Mouse (Mus musculus): Measurements from ENCODE around the gene Grid1.

The Grid1 gene

GRCm38 (mm10) chr14:34837145-34837544 is 17.2 kb downstream of the Grid1 start:
- DNase-seq (ENCODE audit: low read depth, low spot score): no peak

- DNase-seq (ENCODE audit: low read depth, low spot score): no peak
Measured at GRCm38 (mm10) chr14:34838999-34839398, 19.1 kb downstream of the Grid1 start.

- no peak for DNase-seq (ENCODE audit: low read depth, low spot score)
Measured at GRCm38 (mm10) chr14:34839898-34840297, 20.0 kb downstream of the Grid1 start.

GRCm38 (mm10) chr14:34843579-34843978 is 23.7 kb downstream of the Grid1 start:
- DNase-seq (ENCODE audit: low read depth, low spot score): no peak

- no peak for DNase-seq (ENCODE audit: low read depth, low spot score)
Measured at GRCm38 (mm10) chr14:34844166-34844565, 24.3 kb downstream of the Grid1 start.

- DNase-seq (ENCODE audit: low read depth, low spot score): no peak
Measured at GRCm38 (mm10) chr14:34846799-34847198, 26.9 kb downstream of the Grid1 start.

GRCm38 (mm10) chr14:34847625-34848024 is 27.7 kb downstream of the Grid1 start:
- no peak for DNase-seq (ENCODE audit: low read depth, low spot score)

- no peak for DNase-seq (ENCODE audit: low read depth, low spot score)
Measured at GRCm38 (mm10) chr14:34860891-34861780, 41.2 kb downstream of the Grid1 start.

- DNase-seq (ENCODE audit: low read depth, low spot score): peak; percentile 67
Measured at GRCm38 (mm10) chr14:34867266-34867665, 47.4 kb downstream of the Grid1 start.

GRCm38 (mm10) chr14:34868513-34869260 is 48.8 kb downstream of the Grid1 start:
- DNase-seq (ENCODE audit: low read depth, low spot score): no peak

GRCm38 (mm10) chr14:34879996-34880395 is 60.1 kb downstream of the Grid1 start:
- no peak for DNase-seq (ENCODE audit: low read depth, low spot score)

GRCm38 (mm10) chr14:34880431-34881421 is 60.8 kb downstream of the Grid1 start:
- no peak for DNase-seq (ENCODE audit: low read depth, low spot score)

- no peak for DNase-seq (ENCODE audit: low read depth, low spot score)
Measured at GRCm38 (mm10) chr14:34884194-34884593, 64.3 kb downstream of the Grid1 start.

- no peak for DNase-seq (ENCODE audit: low read depth, low spot score)
Measured at GRCm38 (mm10) chr14:34884611-34885010, 64.7 kb downstream of the Grid1 start.

GRCm38 (mm10) chr14:34891769-34892532 is 72.0 kb downstream of the Grid1 start:
- no peak for DNase-seq (ENCODE audit: low read depth, low spot score)

GRCm38 (mm10) chr14:34896253-34896982 is 76.5 kb downstream of the Grid1 start:
- peak; percentile 9 for DNase-seq (ENCODE audit: low read depth, low spot score)

GRCm38 (mm10) chr14:34903854-34904253 is 83.9 kb downstream of the Grid1 start:
- no peak for DNase-seq (ENCODE audit: low read depth, low spot score)

GRCm38 (mm10) chr14:34905697-34906096 is 85.8 kb downstream of the Grid1 start:
- DNase-seq (ENCODE audit: low read depth, low spot score): no peak

GRCm38 (mm10) chr14:34908366-34908765 is 88.5 kb downstream of the Grid1 start:
- no peak for DNase-seq (ENCODE audit: low read depth, low spot score)

- no peak for DNase-seq (ENCODE audit: low read depth, low spot score)
Measured at GRCm38 (mm10) chr14:34908804-34909203, 88.9 kb downstream of the Grid1 start.
